Mouse (Mus musculus) liver, embryonic 14.5 days (tissue): ENCODE data around the gene Gtf2a1l. TPM values are rescaled to one million over a fixed set of nuclear protein-coding genes. Genes with fewer than 3 reads are reported as not detected.

Experiments used
- ATAC-seq: fragments of 200-750 bp; cut with Nextera tagmentation; 2 replicates; pipeline ENCODE4 v1.8.0; 2017; ENCODE audit warnings: moderate number of reproducible peaks, mild to moderate bottlenecking, moderate library complexity; ENCODE audit not compliant: insufficient read depth
- DNase-seq, 3 experiments: peaks; one replicate each; pipeline ENCODE4 v3.0.0-alpha.2; 2012 to 2013; ENCODE audit warnings: low read depth in 3 of 3, low spot score in 3 of 3
- H3K27ac ChIP-seq: fragments of 300-500 bp; sonication (generic); 2 replicates; pipeline ENCODE4 v1.5.1; 2014; ENCODE audit warnings: moderate library complexity, mild to moderate bottlenecking, control low read depth, inconsistent platforms
- H3K27me3 ChIP-seq: fragments of 300-500 bp; sonication (generic); 2 replicates; pipeline ENCODE4 v1.6.1; 2014; ENCODE audit warnings: mild to moderate bottlenecking, low read length, moderate library complexity; ENCODE audit not compliant: control insufficient read depth, insufficient read depth
- H3K36me3 ChIP-seq: fragments of 300-500 bp; sonication (generic); replicated peaks from 2 replicates; pipeline ENCODE4 v1.6.1; 2014; ENCODE audit warnings: low read depth; ENCODE audit not compliant: control insufficient read depth, insufficient read depth
- H3K4me1 ChIP-seq, 2 experiments: fragments of 200-500 bp in 1 of 2; fragments of 300-500 bp in 1 of 2; sonication (generic) in 1 of 2; replicated peaks; 2 replicates each; pipeline ENCODE4 v1.6.1; 2012 to 2014; ENCODE audit warnings: antibody characterized with exemption in 1 of 2, inconsistent platforms in 1 of 2, low read length in 1 of 2; ENCODE audit not compliant: control insufficient read depth in 2 of 2, insufficient read depth in 2 of 2
- H3K4me2 ChIP-seq: fragments of 300-500 bp; sonication (generic); 2 replicates; pipeline ENCODE4 v1.6.1; 2014; ENCODE audit warnings: low read depth, mild to moderate bottlenecking, control low read depth, moderate library complexity
- H3K4me3 ChIP-seq, 2 experiments: fragments of 200-500 bp in 1 of 2; fragments of 300-500 bp in 1 of 2; sonication (generic) in 1 of 2; 2 replicates each; pipeline ENCODE4 v1.5.1; 2012 to 2014; ENCODE audit warnings: low read depth in 2 of 2, low read length in 2 of 2, mild to moderate bottlenecking in 2 of 2, control low read depth in 1 of 2, inconsistent platforms in 1 of 2, moderate library complexity in 1 of 2; ENCODE audit not compliant: insufficient read depth in 1 of 2
- H3K9ac ChIP-seq: fragments of 300-500 bp; sonication (generic); replicated peaks from 2 replicates; pipeline ENCODE4 v1.6.1; 2014; ENCODE audit warnings: mild to moderate bottlenecking, control low read depth, moderate library complexity
- H3K9me3 ChIP-seq: fragments of 300-500 bp; sonication (generic); 2 replicates; pipeline ENCODE4 v1.6.1; 2016; ENCODE audit warnings: low read length, mixed read lengths; ENCODE audit not compliant: control insufficient read depth
- CTCF ChIP-seq: IDR thresholded peaks from 2 replicates; pipeline ENCODE4 v1.5.1; 2016; ENCODE audit warnings: antibody characterized with exemption, low read depth, control low read depth
- EP300 ChIP-seq: IDR thresholded peaks from 2 replicates; pipeline ENCODE4 v1.6.1; 2016; ENCODE audit warnings: antibody characterized with exemption, low read depth
- WGBS: fragments of 180-500 bp; shearing (Covaris S2); extraction: QIAGEN DNeasy Blood & Tissue Kit; methylation state at CpG from one replicate; pipeline ENCODE4 v1.1.7; 2014; ENCODE audit not compliant: insufficient replicate concordance; 5-methylcytosine and 5-hydroxymethylcytosine counted together
- polyA plus RNA-seq, 2 experiments: library from polyadenylated mRNA; depleted of rRNA in 1 of 2; stranded (reverse) in 1 of 2; unstranded in 1 of 2; fragments of >200 nt; fragmentation: Nextera tagmentation in 1 of 2; extraction: Ambion mirVana in 1 of 2; gene quantifications; 2 replicates each; pipeline versions ENCODE4 v1.2.1 to v1.2.3; 2012 to 2014

The Gtf2a1l gene
- polyA plus RNA-seq, 2 experiments: not detected

- Histone ChIP-seq H3K27ac (no peak overlapping the region), H3K9me3 (no peaks in the 10 kb centered on the region), H3K36me3 (no peaks in the 10 kb centered on the region), H3K4me1 (no peaks in the 10 kb centered on the region), H3K27me3 (no peaks in the 10 kb centered on the region), H3K4me2 (no peak overlapping the region), H3K9ac (no peak overlapping the region), H3K4me3 (no peak overlapping the region)
- no peak for DNase-seq
- 59% methylated on average over 8 of the region's 8 CpGs for WGBS
- TF ChIP-seq CTCF (no peak), EP300 (no peak)
- no peak for ATAC-seq
These were observed 81.2 kb downstream of the Gtf2a1l start for GRCm38 (mm10) chr17:88749646-88750045.

- ATAC-seq (no peak), DNase-seq (no peak)
- no peak overlapping the region for H3K27ac ChIP-seq
- no peaks in the 10 kb centered on the region for H3K36me3 ChIP-seq
- no peaks in the 10 kb centered on the region for H3K9me3 ChIP-seq
- no peak overlapping the region for H3K4me3 ChIP-seq
- H3K9ac ChIP-seq: no peak overlapping the region
- TF ChIP-seq EP300: no peak
- peak; percentile 53 for TF ChIP-seq CTCF
- H3K27me3 ChIP-seq: no peaks in the 10 kb centered on the region
- no peaks in the 10 kb centered on the region for H3K4me1 ChIP-seq
- peak overlapping the region; percentile 2; the same call in 1 of the 2 replicates for H3K4me2 ChIP-seq
- 5% methylated on average over 17 of the region's 17 CpGs for WGBS
These were observed 84.5 kb downstream of the Gtf2a1l start for GRCm38 (mm10) chr17:88752827-88753471.

GRCm38 (mm10) chr17:88753472-88753857 lies 85.0 kb downstream of the Gtf2a1l start:
- Histone ChIP-seq H3K27me3 (no peaks in the 10 kb centered on the region), H3K27ac (no peak overlapping the region), H3K4me2 (peak overlapping the region; percentile 2; the same call in 1 of the 2 replicates), H3K9ac (no peak overlapping the region), H3K9me3 (no peaks in the 10 kb centered on the region), H3K4me1 (no peaks in the 10 kb centered on the region), H3K36me3 (no peaks in the 10 kb centered on the region), H3K4me3 (no peak overlapping the region)
- 38% methylated on average over 12 of the region's 12 CpGs for WGBS
- ATAC-seq (no peak), DNase-seq (no peak)
- TF ChIP-seq EP300: no peak
- TF ChIP-seq CTCF: no peak

DNA sequence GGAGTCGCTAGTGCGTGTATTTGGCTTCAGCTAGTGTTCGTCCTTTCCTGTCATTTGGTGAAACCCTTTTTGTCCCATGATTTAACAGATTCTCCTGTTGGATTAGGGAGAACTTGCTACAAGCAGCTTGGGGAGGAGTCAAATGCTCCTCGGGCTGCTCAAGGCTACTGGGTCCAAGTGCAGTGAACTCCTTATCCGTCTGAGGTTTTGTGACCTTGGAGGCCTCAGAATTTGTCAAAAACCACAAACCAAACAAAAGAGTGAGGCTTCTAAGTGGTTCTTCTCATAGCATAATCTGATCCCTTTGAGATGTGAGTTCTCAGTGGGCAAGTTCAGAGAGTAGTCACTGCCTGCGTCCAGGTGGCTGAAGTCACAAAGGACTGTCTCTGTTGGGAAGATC lies 87.3 kb downstream of the Gtf2a1l start:
- ATAC-seq (no peak), DNase-seq (no peak)
- H3K36me3 ChIP-seq: no peaks in the 10 kb centered on the region
- no peaks in the 10 kb centered on the region for H3K27me3 ChIP-seq
- no peak overlapping the region for H3K9ac ChIP-seq
- WGBS: 35% methylated on average over 6 of the region's 6 CpGs
- no peak overlapping the region for H3K4me2 ChIP-seq
- H3K4me1 ChIP-seq: no peaks in the 10 kb centered on the region
- no peaks in the 10 kb centered on the region for H3K9me3 ChIP-seq
- H3K4me3 ChIP-seq: no peak overlapping the region
- no peak overlapping the region for H3K27ac ChIP-seq
- TF ChIP-seq CTCF (no peak), EP300 (no peak)

DNA sequence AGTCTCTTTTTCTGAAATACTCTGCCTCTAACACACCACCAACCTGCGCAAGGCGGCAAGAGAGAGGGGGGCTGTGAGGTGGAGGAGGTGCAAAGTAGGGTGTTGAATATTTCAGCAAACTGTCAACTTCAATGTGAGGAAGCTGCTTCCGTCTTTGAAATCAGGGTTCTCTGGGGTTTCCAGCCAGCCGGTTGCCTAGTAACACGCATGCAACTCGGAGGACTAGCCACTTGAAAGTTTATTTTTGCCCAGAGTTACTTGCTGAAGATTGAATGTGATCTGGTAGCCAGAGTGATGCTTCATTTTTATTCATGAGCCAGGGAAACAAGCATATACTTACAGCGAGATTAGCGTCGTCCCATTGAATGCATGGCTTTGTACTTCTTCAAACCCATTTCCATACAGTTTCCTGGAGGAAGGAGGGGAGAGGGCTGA lies 89.6 kb downstream of the Gtf2a1l start:
- Histone ChIP-seq H3K9ac (no peak overlapping the region), H3K27ac (no peak overlapping the region), H3K4me1 (no peaks in the 10 kb centered on the region), H3K4me2 (no peak overlapping the region), H3K36me3 (no peaks in the 10 kb centered on the region), H3K9me3 (no peaks in the 10 kb centered on the region), H3K27me3 (no peaks in the 10 kb centered on the region), H3K4me3 (no peak overlapping the region)
- 17% methylated on average over 9 of the region's 9 CpGs for WGBS
- no peak for DNase-seq
- ATAC-seq: no peak
- no peak for TF ChIP-seq CTCF
- no peak for TF ChIP-seq EP300
